Mouse (Mus musculus) lung, adult 2 months (tissue): ENCODE results near the gene Ddx42.

Source experiments
- CTCF ChIP-seq: fragments of 200-500 bp; IDR thresholded peaks from 2 replicates; pipeline ENCODE4 v1.5.1; 2011; ENCODE audit warnings: mild to moderate bottlenecking, low read length, control low read depth; ENCODE audit not compliant: insufficient read depth
- POLR2A ChIP-seq: fragments of 200-500 bp; IDR thresholded peaks from 2 replicates; pipeline ENCODE4 v1.6.1; 2011; ENCODE audit warnings: low read depth, mild to moderate bottlenecking, control low read depth, low read length, borderline replicate concordance; ENCODE audit errors: extremely low read depth

- TF ChIP-seq CTCF (no peak), POLR2A (no peak)
These were observed 3.9 kb downstream of the Ddx42 start for GRCm38 (mm10) chr11:106220603-106221002.
